Mouse (Mus musculus) E14TG2a.4 (cell line): Measurements from ENCODE around the gene Zfpl1.

Experiments used
- CTCF ChIP-seq: conservative IDR thresholded peaks from 2 replicates; pipeline ENCODE4 v1.5.1; 2014; ENCODE audit warnings: low read length
- POU5F1 ChIP-seq: IDR thresholded peaks from 2 replicates; pipeline ENCODE4 v1.6.1; 2014; ENCODE audit warnings: low read length, borderline replicate concordance

DNA sequence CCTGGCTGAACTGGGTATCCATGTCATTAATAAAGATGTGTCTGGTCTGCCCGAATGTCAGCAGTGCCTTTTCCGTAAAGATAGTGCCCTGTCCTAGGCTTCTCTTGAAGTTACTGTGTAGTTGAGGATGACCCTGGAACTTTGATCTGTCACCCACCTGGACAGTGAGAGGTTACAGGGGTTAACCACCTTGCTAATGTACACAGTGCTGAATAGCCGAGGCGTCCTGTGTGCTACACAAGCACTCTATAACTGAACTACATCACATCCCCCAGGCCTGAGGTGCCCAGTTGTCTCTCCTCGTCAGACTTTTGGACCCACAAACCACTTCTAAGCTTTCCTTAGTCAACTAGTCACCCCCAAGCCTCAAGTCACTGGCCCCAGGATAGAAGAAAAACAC, 22.3 kb downstream of the Zfpl1 start:
- TF ChIP-seq CTCF (no peak), POU5F1 (no peak)
